Mouse (Mus musculus) embryonic facial prominence, embryonic 12.5 days (tissue): ENCODE measurements around the gene Cbx8. TPM values are rescaled to one million over a fixed set of nuclear protein-coding genes. Genes with fewer than 3 reads are reported as not detected.

Experiments used
- ATAC-seq: fragments of 200-750 bp; cut with Nextera tagmentation; 2 replicates; pipeline ENCODE4 v1.8.0; 2017; ENCODE audit not compliant: insufficient number of reproducible peaks, insufficient read depth, low FRiP score, low TSS enrichment
- H3K27ac ChIP-seq: fragments of 300-500 bp; sonication (generic); 2 replicates; pipeline ENCODE4 v1.5.1; 2016; ENCODE audit warnings: mild to moderate bottlenecking
- H3K27me3 ChIP-seq: fragments of 300-500 bp; sonication (generic); 2 replicates; pipeline ENCODE4 v1.6.1; 2016; ENCODE audit warnings: mild to moderate bottlenecking, moderate library complexity
- H3K36me3 ChIP-seq: fragments of 300-500 bp; sonication (generic); 2 replicates; pipeline ENCODE4 v1.6.1; 2016; ENCODE audit warnings: mild to moderate bottlenecking
- H3K4me1 ChIP-seq: fragments of 300-500 bp; sonication (generic); 2 replicates; pipeline ENCODE4 v1.6.1; 2016
- H3K4me2 ChIP-seq: fragments of 300-500 bp; sonication (generic); replicated peaks from 2 replicates; pipeline ENCODE4 v1.6.1; 2016; ENCODE audit warnings: mild to moderate bottlenecking, moderate library complexity
- H3K4me3 ChIP-seq: fragments of 300-500 bp; sonication (generic); 2 replicates; pipeline ENCODE4 v1.5.1; 2016; ENCODE audit warnings: mild to moderate bottlenecking
- H3K9ac ChIP-seq: fragments of 300-500 bp; sonication (generic); 2 replicates; pipeline ENCODE4 v1.6.1; 2016; ENCODE audit warnings: mild to moderate bottlenecking, moderate library complexity
- H3K9me3 ChIP-seq: fragments of 300-500 bp; sonication (generic); 2 replicates; pipeline ENCODE4 v1.6.1; 2016; ENCODE audit warnings: mild to moderate bottlenecking, moderate library complexity
- WGBS: fragments of 180-500 bp; shearing (Covaris S2); methylation state at CpG from one replicate; pipeline ENCODE4 v1.1.7; 2016; 5-methylcytosine and 5-hydroxymethylcytosine counted together
- polyA plus RNA-seq: library from polyadenylated mRNA; unstranded; fragments of >200 nt; fragmentation: Nextera tagmentation; extraction: Ambion mirVana; gene quantifications from 2 replicates; pipeline ENCODE4 v1.2.1, GENCODE M21; 2016

Cbx8 gene
- polyA plus RNA-seq, 1 experiment from 2014 or later: 9.4 TPM

DNA sequence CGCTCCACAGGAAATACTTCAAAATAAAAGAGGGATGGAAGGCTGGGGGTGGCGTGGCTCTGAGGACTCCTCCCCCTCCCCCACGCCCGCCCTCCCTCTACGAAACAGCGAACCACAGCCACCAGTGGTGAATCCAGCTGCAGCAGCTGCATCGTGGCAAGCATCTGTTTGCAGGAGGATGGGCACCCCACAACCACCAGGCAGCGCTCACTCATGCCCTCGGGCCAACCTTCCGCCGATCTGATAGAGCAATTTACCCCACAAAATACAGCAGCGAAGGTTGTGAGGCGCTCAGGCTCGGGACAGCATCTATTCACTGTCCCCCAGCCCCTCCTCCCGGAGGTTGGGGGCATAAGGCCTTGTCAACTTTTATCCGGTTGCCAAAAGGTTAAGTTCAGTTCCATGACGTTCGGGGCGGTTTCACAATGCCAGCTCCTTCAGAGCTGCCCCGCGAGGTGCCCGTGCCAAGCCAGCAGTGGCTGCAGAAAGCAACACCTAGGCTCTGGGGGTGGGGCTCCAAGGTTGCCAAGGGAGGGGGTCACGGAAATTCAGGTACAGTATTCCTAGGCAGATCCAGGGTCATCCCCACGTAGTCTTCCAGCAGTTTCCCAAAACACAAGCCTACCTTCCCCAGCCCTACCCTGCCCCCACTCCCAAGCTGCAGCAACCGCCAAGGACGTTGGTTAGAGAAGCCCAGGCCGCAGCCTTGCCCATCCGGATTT is 43.1 kb upstream of the Cbx8 start:
- no peak overlapping the region for H3K27ac ChIP-seq
- H3K27me3 ChIP-seq: peaks cover 68% of the 10 kb centered on the region
- peak overlapping the region; percentile 85 for H3K4me2 ChIP-seq
- H3K36me3 ChIP-seq: peaks cover 26% of the 10 kb centered on the region
- 2% methylated on average over 28 of the region's 28 CpGs for WGBS
- peaks cover 69% of the 10 kb centered on the region for H3K4me1 ChIP-seq
- H3K9me3 ChIP-seq: no peaks in the 10 kb centered on the region
- H3K9ac ChIP-seq: peak overlapping the region; percentile 88
- peak overlapping the region; percentile 88 for H3K4me3 ChIP-seq
- ATAC-seq: no peak

DNA sequence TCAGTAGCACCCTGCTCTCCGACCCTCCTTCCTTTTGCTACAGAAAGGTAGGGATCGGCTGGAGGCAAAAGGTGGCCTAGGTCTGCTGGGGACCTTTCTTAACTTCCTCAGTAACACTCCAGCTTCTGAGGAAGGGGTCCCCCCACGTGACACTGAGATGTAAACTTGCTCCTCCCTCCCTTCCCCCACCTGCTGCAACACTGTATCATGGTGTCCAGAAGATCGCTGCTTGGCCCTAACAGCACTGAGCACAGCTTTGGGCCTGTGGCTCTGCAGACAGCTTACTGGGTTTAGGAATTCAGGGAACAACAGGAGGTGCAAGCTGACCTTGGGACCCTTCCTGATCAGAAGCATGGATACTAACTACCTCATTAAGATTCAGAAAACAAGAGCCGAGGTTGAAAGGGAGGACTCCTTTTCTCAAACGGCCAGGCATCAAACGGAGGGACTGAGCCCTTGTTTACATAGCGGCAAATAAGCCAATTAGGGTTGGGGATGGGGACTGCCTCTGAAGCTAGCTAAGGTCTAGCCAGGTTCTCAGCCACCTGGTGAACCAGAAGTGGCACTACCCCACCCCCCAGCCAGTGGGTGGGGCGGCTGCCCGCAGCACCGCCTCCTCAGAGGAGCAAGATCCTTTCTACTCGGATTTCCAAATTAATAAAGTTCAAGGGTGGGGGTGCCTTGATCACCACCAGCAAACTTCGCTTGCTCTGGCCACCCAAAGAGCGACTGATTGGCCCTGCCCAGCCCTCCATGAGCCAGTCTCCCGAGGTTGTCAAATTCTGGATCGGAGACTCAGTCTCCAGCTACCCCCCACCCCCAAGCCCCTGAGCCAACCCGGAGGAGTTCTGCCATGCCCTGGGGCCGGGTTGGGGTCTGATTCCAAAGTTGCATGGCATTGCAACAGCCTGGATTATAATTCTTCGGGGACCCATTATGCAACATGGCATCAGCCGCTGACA is 42.1 kb upstream of the Cbx8 start:
- Histone ChIP-seq H3K27me3 (peaks cover 66% of the 10 kb centered on the region), H3K4me2 (peak overlapping the region; percentile 85), H3K9me3 (no peaks in the 10 kb centered on the region), H3K9ac (no peak overlapping the region), H3K4me3 (peak overlapping the region; percentile 88), H3K27ac (no peak overlapping the region), H3K36me3 (peaks cover 26% of the 10 kb centered on the region), H3K4me1 (peaks cover 73% of the 10 kb centered on the region)
- ATAC-seq: no peak
- 6% methylated on average over 20 of the region's 20 CpGs for WGBS

DNA sequence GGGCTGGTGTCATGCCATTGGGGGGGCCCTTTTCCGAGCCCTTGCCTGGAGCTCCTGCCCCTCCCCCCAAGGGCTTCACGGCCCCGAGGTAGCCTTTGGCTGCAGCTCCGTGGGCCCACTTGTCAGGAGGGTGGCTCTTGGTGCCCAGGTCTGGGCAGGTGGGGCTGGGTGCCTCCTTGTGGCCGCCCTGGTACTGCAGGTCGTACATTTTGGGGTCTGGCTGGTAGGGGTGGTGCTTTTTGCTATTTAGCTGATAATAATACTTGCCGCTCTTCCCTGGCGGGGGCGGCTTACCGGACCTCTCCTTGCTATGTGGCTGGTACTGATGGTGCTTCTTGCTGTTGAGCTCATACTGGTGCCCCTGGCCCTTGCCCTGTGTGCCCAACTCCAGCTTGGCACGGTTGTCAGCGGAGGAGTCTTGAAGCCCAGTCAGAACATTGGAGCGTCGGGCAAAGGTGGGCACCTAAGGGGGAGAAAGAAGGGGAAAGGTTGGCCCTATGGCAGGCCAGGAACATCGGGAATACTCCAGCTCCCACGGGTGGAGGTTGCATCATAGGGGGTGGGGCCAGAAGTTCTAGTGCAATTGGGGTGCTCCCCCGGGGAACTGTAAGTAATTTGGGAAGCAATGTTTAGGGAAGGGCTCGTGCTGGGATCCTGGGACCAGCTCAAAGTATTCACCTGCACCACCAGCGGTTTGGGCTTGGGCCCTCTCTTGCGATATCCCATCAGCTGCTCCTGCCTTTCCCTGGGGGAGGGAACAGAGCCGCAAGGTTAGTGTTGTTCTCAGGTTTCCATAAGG is 41.3 kb upstream of the Cbx8 start:
- Histone ChIP-seq H3K4me3 (0 out of 2 replicates have a peak overlapping the region, but pooled peaks have one; percentile 12), H3K27ac (no peak overlapping the region), H3K4me1 (peaks cover 68% of the 10 kb centered on the region), H3K36me3 (peaks cover 26% of the 10 kb centered on the region), H3K4me2 (no peak overlapping the region), H3K9ac (no peak overlapping the region), H3K27me3 (peaks cover 57% of the 10 kb centered on the region), H3K9me3 (no peaks in the 10 kb centered on the region)
- WGBS: 15% methylated on average over 21 of the region's 21 CpGs
- no peak for ATAC-seq

DNA sequence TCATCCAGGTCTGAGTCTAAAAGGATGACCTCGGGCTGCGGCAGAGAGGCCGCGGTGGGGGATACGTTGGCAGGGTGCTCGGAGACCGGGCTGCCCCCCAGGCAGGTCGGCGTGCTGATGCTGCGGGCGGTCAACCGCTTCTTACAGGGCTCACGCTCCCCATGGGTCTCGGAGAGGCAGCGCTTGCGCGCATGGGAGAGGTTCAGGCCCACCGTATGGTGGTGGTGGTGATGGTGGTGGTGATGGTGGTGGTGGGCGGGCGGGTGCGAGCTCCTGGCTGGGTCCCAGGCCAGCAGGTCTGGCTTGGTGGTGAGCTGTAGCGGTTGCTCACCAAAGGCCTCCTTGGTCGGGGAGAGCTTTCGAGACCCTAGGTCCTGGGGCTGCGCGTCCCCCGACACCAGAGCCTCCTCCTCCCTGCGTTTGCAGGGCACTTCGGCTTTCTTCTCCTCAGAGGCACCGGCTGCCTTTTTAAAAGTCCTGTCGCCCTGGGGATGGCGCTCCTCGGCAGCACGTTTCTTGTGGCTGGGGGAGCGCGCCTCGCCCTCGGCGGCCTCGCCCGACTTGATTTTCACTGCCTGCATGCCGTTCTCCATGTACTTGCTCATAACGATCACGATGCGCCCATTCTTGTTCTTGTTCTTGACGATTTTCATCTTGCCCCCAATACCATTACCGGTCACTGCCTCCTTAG is 40.5 kb upstream of the Cbx8 start:
- Histone ChIP-seq H3K4me2 (0 out of 2 replicates have a peak overlapping the region, but pooled peaks have one; percentile 18), H3K27me3 (peaks cover 51% of the 10 kb centered on the region), H3K9me3 (no peaks in the 10 kb centered on the region), H3K9ac (no peak overlapping the region), H3K4me1 (peaks cover 64% of the 10 kb centered on the region), H3K27ac (no peak overlapping the region), H3K36me3 (peaks cover 26% of the 10 kb centered on the region), H3K4me3 (peak overlapping the region; percentile 19)
- WGBS: 24% methylated on average over 47 of the region's 47 CpGs
- no peak for ATAC-seq

DNA sequence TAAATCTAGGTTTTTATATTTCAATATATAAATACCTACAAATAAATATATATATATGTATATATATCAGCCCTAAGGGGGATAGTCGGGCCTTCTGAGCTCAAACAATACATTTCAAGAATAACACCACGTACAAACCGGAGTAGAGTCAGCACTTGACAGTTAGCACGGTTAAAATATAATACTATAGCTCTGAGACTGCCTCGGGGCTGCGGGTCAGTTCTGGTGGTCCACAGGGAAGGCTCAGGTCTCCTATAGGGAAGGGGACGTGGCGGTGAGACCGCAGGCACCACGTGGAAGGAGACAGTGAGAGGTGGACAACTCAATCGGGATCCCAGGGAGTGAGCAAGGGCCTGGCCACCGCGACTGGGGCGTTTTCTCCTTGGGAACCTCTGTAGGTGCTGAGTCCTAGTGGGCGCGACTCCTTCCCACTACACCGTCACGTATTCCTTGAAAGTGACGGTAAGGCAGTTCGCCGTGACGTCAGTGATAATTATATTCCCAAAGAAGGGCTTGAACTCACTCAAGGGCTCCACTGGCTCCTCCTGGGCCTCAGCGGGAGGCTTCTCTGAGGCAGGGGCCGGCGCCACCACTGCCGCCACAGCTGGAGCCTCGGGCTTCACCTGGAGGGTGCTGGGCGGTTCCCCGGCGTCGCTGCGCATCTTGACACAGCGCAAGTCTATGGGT is 39.8 kb upstream of the Cbx8 start:
- peak overlapping the region; percentile 19 for H3K4me3 ChIP-seq
- H3K36me3 ChIP-seq: peaks cover 26% of the 10 kb centered on the region

DNA sequence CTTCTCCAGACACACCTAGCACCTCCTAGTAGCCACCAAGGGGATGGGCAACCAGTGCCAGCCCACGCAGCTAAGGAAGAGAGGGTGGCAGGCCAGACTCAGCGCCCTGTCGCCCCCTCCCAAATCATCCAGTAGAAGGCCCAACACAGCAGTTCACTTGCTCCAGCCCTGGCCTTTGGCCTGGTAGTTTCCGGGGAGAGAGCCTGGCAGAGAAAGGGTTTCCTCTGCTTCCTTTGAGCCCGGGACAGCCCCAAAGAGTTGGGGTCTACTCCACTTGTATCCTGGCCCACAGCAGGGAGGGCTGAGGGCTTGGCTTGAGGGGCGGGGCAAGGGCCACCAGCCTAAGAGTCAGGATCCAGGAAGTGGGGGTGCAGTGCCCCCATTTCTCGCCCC is 38.7 kb upstream of the Cbx8 start:
- peaks cover 61% of the 10 kb centered on the region for H3K4me1 ChIP-seq
- ATAC-seq: no peak
- peaks cover 26% of the 10 kb centered on the region for H3K36me3 ChIP-seq
- no peak overlapping the region for H3K27ac ChIP-seq
- H3K4me3 ChIP-seq: no peak overlapping the region
- H3K4me2 ChIP-seq: peak overlapping the region; percentile 30
- H3K9me3 ChIP-seq: no peaks in the 10 kb centered on the region
- peaks cover 53% of the 10 kb centered on the region for H3K27me3 ChIP-seq
- no peak overlapping the region for H3K9ac ChIP-seq
- WGBS: 27% methylated on average over 7 of the region's 7 CpGs

More for the DNA sequence above, 39.8 kb upstream of the Cbx8 start:
- peaks cover 51% of the 10 kb centered on the region for H3K27me3 ChIP-seq
- WGBS: 18% methylated on average over 33 of the region's 33 CpGs
- H3K4me1 ChIP-seq: peaks cover 64% of the 10 kb centered on the region
- H3K4me2 ChIP-seq: 0 out of 2 replicates have a peak overlapping the region, but pooled peaks have one; percentile 18
- H3K9ac ChIP-seq: no peak overlapping the region
- ATAC-seq: no peak
- no peak overlapping the region for H3K27ac ChIP-seq
- H3K9me3 ChIP-seq: no peaks in the 10 kb centered on the region

DNA sequence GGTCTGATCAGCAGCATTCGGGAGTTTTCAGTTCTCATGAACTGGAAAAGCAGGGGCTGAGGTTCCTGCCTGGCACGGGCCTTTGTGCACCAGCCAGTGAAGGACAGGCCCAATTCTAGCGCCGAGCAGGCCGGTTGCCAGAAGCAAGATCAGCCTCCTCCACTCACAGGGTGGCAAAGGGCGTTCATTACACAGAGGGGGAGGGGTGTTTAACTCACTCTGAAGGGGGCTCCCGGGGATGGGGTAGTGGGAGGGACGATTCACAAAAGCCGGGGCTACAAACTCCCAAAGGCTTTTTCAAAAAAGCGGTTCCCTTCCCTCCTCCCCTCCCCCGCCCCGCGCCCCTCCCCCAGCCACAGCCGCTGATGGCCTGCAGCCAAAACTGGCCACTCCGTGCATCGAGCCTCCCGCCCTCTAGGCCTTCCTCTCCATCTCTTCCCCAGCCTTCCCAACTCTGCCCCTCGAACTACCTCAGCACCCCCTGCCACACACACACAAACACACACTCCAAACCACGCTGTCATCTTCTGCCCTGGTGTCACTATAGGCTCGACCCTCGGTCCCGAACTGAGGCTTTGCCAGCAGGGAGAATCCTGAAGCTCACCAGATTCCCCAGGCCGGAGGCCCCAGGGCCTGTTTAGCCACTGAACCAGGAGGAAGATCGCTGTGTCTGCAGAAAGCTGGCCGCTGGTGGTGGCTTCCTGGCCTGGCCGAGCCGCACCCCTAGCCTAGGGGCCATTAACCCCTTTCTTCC is 38.1 kb upstream of the Cbx8 start:
- Histone ChIP-seq H3K36me3 (peaks cover 26% of the 10 kb centered on the region), H3K9ac (peak overlapping the region; percentile 30; the same call in 1 of the 2 replicates), H3K27ac (0 out of 2 replicates have a peak overlapping the region, but pooled peaks have one; percentile 9), H3K4me1 (peaks cover 61% of the 10 kb centered on the region), H3K4me2 (peak overlapping the region; percentile 30), H3K9me3 (no peaks in the 10 kb centered on the region), H3K4me3 (no peak overlapping the region), H3K27me3 (peaks cover 58% of the 10 kb centered on the region)
- ATAC-seq: peak; percentile 57; the same call in 1 of the 2 replicates
- 6% methylated on average over 26 of the region's 27 CpGs for WGBS

DNA sequence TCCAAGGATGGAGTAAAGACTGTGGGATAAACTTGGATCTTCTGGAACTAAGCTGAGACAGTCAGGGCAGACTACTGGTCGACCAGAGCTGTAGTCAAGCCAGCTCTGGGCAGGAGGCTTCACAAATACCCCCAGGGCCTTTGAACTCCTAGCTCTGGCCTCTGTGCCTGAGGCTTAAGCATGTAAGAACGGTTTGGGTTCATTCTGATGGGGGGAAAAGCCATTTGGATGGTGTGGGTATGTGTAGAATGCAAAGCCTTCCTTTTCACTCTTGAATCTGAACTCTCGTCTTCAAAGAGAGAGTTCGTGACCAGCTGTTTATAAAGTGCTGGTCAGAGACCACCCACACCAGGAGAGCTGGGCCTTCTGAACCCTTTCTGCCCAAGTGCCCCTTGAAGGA is 37.0 kb upstream of the Cbx8 start:
- Histone ChIP-seq H3K4me3 (no peak overlapping the region), H3K27me3 (peaks cover 56% of the 10 kb centered on the region), H3K9ac (no peak overlapping the region), H3K4me1 (peaks cover 58% of the 10 kb centered on the region), H3K36me3 (peaks cover 26% of the 10 kb centered on the region), H3K9me3 (no peaks in the 10 kb centered on the region), H3K4me2 (no peak overlapping the region), H3K27ac (no peak overlapping the region)
- 71% methylated on average over 4 of the region's 4 CpGs for WGBS
- no peak for ATAC-seq

DNA sequence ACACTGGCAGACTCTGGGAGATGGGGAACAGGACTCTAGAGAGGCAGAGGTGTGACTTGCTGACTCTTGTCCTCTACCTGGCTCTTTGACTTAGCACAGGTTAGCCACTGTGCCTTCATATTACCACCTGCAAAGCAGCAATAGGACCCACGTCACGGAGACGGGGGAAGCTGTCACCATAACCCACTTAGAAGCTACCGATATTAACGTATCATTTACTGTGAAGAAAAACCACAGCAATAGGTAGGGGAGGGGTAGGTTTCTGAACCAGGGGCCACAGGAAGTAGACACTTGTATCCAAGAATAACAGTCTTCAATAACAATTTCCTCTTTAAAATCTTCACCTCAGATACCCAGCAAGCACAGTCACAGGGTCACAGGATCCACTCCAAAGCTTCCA is 35.0 kb upstream of the Cbx8 start:
- Histone ChIP-seq H3K9me3 (no peaks in the 10 kb centered on the region), H3K27me3 (peaks cover 41% of the 10 kb centered on the region), H3K4me3 (no peak overlapping the region), H3K27ac (no peak overlapping the region), H3K4me1 (peaks cover 39% of the 10 kb centered on the region), H3K4me2 (no peak overlapping the region), H3K9ac (no peak overlapping the region), H3K36me3 (peaks cover 11% of the 10 kb centered on the region)
- no peak for ATAC-seq
- 84% methylated on average over 5 of the region's 5 CpGs for WGBS
